Mouse (Mus musculus): ENCODE measurements around the gene Jade2.

Jade2 gene

DNA sequence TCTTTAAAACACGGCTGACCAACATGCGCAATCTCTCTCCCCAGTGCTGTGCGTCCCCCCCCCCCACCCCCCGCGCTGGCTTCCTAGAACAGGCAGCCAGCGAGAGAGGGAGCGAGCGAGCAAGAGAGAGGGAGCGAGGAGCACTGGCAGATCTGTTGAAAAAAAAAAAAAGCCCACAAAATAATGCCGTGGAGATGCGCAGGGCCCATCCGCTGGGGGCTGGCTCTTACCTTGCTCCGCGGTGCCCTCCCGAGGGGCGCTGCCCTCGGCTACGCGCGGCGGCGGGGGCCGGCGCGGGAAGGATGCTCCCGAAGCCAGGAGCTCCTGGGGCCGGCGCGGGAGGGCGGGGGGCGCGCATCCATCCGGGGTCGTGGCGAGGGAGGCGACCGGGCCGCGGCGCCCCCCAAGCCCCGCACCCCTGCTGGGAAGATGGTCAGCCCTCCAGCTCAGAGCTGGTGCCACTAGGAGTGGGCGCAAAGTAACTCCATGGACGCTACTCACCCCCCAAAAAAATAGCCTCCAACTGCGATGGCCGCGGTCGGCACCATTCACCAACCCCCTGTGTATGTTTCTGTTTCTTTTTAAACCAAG is at the start of gene Jade2:
Gene Jade2 (minus strand): TSS at position 573 of the 591 bp plus-strand sequence.
- DNase-seq (ENCODE audit: low spot score), result peak; percentile 61

DNA sequence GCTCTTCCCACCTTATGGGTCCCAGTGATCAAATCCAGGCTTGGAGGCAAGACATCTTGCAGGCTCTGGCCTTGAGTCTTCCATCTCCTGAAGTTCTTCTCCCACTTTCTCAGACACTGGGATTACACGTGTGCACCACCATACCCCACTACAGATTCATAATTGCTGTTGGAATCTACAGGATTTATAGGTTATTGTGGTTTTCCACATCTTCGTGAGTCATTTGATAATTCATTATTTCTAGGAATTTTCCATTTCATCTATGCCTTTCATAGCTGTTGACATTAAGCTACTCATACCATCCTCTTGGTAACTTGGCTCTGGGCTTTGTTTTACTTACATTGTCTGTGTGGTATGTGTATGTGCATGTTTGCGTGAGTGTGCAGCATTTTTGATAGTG is 46.8 kb upstream of the Jade2 start:
- no peak for DNase-seq (ENCODE audit: low spot score)

DNA sequence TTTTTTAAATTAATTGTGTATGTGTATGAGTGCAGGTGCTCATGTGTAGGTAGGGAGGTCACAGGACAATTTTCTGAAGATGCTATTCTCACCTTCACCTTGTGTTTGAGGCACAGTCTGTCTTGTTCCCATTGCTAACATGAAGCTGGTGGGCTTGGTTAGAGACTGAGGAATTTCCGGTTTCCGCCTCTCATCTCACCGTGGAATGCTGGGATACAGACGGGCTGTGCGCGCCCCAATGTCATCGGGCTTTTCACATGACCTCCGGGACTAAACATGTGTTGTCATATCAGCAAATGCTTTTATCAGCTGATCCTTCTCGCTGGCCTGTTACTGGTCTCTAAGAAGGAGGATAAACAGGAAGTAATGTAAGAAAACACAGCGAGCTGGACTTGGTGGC is 42.2 kb upstream of the Jade2 start:
- DNase-seq (ENCODE audit: low spot score), result no peak

DNA sequence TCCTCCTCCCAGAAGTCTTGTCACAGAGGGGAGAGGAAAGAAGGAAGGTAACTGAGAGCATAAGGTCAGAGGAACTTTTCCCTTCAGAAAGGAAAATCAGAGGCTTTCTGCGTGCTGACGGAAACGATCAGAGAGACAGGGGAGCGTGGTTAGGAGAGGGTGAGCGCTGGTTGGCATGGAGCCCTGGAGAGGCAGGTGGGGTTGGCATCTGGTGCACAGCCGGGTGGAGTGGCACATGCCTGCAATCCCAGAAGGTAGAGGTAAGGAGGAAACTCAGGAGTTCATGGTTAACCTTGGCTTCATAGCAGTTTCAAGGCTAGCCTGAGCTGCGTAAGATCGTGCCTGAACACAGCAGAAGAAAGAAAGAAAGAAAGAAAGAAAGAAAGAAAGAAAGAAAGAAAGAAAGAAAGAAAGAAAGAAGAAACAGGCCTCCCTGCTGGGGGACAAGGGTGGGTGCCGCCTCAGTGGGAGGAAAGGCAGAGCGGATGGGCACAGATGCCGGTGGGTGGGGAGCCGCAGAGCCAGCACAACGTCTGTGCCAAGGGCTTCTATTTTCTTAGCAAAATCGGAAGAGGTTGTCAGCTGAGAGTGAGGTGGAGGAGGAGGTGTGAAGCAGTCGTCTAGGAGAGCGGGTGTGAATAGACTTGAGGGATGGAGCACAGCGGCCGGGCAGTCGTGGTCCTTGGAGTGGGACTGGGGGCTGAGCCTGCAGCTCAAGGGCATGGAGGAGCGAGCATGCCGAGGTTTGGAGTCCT is 41.0 kb upstream of the Jade2 start:
- no peak for DNase-seq (ENCODE audit: low spot score)

DNA sequence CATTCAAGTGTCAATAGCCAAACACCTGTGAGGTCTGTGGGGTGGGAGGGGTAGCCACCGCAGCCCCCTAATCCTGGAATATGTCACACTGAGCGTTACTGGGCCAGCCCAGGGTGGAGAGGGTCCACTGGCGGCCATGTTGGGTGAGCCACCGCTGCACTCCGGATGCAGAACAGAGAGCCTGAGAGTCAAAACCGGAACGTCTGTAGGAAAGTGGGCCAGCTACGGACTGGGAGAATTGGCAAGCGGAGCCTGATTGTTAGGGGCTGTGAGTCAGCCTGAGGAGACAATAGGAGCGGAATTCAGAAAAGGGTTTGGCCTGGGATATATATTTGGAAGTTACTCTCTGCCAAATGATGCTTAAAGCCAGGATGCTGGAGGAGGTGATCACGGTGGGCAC is 39.9 kb upstream of the Jade2 start:
- no peak for DNase-seq (ENCODE audit: low spot score)

DNA sequence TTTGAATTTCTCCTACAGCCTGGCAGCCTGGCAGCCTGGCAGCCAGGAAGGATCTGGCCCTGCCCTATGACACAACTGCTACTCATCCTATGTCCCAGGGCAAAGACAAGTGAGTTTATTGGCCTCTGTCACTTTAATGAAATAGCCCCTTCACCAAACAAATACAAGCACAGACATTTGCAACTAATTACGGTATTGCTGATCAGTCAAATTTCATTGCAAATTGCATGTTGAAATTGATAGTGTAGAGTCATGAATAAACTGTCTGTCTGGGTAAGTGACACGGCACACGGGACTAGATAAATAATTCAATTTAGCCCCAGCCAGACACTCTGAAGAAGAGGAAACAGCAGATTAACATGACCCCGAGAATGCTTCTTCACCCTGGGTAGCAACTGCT is 38.6 kb upstream of the Jade2 start:
- DNase-seq (ENCODE audit: low spot score), result no peak

DNA sequence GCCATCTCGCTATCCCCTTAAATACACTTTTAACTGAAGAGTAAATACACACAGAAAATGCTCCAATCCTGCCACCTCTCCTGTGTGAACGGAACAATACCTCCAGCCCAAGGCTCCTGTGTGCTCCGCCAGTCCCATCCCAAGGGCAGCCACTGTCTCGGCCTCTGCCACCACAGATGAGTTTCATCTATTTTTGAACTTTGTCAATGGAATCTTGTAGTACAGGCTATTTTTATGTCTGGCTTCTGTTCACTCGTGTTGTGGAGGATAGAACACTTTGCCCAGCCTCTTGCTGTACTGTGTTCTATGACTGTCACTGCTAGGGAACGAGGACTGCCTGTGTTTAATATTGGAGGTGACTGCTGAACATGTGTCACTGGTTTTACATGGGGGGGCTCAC is 28.2 kb upstream of the Jade2 start:
- no peak for DNase-seq (ENCODE audit: low spot score)

DNA sequence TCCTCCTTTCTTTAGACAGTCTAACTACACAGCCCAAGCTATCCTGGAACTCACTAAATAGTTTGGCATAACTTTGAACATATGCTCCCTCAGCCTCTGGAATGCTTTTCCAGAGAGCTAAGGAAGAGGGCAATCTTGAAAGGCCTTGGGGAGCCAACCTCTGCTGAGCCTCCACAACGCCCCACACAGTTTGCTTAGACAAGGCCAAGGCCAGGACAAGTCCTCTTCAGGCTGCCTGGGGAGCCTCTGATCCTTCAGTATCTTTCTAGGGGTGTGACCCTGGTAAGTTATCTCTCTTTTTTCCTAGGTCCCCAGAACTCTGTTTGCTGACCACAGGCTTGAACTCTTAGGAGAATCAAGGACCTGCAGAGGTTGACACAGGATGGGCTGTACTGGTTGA is 26.6 kb upstream of the Jade2 start:
- DNase-seq (ENCODE audit: low spot score), result no peak

DNA sequence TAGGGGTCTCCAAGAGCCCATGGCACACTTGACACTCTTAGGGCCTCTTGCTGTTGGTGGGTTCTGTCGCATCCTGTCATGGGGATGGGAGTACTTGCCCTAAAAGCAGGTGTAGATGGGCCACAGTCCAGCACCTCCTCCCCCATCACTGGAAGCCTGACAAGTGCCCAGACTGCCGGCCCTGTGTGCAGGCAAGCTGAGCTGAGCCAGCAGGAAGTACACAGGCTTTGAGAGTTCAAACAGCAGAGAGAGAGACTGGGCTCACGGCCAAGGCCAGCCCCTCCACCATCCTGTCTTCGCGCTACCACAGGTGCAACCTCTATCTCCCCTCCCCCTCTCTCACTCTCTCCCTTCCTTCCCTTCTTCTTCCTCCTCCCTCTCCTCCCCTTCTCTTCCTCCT is 26.2 kb upstream of the Jade2 start:
- no peak for DNase-seq (ENCODE audit: low spot score)

DNA sequence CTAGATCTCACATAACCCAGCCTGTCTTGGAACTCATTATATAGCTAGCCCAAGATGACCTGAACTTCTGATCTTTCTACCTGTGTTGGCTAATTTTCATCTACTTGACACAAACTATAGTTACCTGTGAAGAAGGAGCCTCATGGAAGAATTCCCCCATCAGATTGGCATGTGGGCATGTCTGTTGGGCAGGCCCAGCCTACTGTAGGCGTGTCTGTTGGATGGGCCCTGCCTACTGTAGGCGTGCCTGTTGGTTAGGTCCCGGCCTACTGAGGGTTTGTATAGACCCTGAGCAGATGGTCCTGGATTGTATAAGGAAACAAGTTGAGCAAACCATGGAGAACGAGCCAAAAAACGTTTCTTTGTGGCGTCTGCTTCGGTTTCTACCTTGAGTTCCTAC is 24.3 kb upstream of the Jade2 start:
- no peak for DNase-seq (ENCODE audit: low spot score)

DNA sequence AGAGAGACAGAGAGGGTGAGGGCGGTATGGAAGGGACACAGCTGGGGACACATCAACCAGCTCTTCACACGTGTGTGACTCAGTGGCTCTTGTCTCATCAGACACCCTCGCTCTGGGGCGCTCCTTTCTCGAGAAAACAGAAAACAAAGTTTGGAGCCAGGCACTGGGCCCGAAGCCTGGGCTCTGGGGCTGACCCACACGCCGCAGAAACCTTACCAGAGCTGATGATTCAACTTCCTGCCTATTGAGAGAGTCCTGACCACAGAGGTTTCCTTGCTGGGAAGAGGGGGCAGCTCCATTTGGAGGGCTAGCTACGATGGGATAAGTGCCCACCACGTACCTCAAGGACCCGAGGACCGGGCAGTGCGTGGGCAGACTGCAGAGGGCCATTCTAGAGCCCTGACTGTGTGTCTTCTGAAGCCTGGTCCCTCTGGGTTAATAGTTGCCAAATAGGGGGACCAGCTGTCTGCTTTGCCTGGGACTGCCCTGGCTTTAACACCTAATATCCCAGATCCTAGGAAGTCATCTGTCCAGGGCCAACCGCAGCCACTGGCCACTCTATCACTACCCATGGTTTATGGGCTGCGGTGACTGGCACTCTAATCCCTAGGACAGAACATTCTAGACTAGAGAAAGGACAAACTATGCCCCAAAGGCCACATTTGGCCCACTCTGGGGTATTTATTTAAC is 23.7 kb upstream of the Jade2 start:
- DNase-seq (ENCODE audit: low spot score), result no peak

DNA sequence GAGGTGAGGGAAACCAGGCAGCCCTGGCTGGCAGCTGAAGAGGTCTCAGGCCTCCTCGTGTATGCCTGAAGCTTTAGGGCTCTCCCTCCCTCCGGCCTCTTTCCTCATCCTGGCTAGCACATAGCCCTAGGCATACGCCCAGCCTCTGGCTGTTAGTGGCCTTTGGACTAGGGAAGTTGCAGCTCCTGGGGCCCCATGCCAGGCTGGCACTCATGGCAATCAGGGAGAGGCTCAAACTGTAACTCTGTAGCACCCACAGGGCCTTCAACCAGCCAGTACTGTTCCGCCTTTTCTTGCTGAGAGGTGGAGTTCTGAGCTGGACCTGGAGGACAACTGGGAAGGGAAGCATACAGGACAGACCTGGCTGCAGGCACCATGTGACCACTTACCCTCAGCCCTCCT is 19.5 kb upstream of the Jade2 start:
- no peak for DNase-seq (ENCODE audit: low spot score)

DNA sequence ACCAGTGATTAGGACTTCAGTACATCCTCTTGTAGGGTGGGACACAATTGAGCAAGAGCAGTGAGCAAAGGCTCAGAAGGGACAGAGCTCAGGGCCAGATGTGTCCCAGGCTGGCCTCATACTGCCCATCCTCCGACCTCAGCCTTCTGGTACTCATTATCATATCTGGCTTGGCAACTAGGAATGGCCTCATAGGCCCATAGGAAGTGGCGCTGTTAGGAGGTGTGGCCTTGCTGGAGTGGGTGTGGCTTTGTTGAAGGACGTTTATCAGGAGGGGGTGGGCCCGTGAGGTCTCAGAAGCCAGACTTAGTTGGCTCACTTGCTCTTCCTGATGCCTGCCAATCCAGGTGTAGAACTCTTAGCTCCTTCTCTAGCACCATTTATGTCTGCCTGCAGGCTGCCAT is 18.3 kb upstream of the Jade2 start:
- DNase-seq (ENCODE audit: low spot score), result peak; percentile 43

DNA sequence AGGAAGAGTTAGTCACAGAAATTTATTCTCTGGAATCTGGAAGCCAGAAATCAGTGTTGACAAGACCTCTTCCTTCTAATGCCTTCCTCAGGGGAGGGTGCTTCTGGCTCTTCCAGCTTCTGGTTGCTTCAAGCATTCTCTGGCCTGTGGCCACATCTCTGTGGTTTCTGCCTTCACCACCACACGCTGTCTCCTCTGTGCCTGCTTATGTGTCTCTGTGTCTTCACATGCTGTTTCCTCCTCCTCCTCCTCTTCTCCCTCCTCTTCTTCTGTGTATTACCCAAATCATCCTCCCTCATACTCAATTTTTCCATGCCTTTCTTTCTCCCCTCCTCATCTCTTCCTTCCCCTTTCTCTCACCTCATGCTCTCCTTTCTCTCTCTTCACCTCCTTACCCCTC is 17.6 kb upstream of the Jade2 start:
- no peak for DNase-seq (ENCODE audit: low spot score)

DNA sequence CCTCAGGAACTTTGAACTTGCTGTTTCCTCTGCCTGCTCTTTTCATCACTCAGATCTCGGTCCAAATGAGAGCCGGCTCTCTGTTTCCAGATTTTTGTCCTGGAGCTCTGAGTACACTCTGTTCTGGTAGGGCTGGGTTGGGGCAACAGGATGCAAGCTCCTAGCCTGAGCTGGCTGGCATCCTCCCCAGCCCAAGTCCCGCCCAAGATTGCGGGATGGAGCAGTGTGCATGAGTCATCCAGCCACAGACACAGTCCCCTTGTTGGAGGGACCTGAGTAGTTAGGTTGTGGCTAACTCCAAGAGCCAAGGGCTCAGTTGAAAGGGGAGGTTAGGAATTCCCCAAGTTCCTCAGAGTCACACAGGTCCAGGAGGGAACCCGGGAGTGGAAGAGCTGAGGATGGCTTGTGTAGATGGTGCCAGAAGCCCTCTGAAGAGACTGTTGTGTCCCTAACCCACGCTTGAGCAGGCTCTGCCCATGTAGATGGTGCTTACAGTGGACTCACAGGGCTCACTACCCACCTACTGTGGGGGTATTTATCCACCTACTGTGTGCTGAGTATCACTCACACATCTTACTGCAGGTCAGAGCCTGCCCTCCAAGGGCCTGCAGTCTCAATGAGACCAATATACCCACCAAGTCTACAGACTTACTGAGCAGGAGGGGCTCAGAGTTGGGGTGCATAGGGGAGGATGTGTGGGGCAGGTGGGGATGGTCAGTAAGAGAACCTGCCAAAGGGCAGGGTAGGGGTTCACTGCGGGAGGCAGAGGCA is 17.0 kb upstream of the Jade2 start:
- no peak for DNase-seq (ENCODE audit: low spot score)

DNA sequence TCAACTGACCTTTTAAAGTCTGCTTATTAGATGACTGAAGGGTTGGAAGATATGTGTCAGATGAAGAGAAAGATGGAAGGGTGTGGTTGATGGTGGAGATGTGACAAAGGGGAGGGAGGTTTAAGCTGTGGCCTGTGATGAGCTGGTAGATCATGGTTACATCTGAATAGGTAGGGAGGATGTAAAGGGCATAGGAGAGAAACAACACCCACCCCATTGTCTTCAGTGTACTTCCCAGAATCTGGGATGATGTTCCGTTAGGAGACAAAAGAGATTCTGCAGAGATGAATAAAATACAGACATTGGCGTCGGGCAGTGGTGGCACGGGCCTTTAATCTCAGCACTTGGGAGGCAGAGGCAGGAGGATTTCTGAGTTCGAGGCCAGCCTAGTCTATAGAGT is 15.7 kb upstream of the Jade2 start:
- no peak for DNase-seq (ENCODE audit: low spot score)

DNA sequence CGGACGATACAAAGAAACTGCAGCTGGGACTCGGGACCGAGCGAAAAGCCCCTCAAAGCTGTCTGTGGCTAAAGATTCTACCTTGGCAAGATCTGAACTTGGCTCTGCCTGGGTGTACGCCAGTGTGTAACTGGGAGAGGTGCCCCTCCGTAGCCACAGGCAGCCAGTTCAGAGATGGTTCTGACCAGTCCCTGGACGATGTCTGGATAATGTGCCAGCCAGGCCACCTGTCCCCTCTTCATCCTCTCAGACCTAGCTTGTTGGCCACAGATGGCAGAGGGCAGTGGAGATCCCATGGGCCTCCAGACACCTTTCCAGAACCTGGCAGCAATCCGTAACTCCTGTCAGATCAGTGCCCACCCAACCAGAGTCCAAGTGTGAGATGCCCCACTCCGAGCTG is 9.8 kb upstream of the Jade2 start:
- no peak for DNase-seq (ENCODE audit: low spot score)

DNA sequence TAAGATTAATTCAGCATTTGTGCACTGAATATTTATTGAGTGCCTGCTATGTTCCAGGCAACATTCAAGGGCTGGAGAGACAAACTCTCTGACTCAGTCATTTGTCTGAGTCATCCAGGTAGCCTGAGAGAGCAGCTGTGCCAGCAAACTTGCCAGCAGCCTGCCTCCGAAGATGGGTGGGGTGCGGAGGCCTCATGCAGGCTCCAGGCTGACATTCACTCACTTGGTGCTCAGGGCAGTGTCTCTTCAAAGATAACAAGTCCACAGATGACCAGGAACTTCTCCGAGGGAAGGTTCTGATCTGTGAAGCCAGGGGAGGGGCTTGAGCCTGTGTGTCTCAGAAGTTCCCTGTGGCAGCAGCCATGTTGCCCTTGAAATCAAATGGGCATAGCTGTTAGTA is 8.6 kb upstream of the Jade2 start:
- no peak for DNase-seq (ENCODE audit: low spot score)

DNA sequence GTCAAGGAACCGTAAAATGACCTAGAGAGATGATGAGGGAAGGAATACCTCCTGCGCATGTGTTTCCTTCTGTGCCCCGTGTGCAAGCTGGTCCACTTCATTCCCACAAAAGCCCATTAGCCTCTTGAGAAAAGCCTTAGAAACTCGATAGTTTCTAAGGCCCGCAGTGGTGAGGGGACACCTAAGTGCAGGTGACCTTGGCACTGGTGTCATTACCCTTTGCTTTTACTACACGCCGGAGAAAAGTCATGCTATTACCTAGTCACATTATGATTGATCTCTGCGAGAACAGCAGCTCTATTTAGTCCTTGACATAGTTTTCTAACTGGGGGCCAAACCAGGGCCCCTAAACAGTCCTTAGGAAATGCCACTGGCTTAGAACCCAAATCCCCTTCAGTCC is 3.2 kb upstream of the Jade2 start:
- DNase-seq (ENCODE audit: low spot score), result no peak

DNA sequence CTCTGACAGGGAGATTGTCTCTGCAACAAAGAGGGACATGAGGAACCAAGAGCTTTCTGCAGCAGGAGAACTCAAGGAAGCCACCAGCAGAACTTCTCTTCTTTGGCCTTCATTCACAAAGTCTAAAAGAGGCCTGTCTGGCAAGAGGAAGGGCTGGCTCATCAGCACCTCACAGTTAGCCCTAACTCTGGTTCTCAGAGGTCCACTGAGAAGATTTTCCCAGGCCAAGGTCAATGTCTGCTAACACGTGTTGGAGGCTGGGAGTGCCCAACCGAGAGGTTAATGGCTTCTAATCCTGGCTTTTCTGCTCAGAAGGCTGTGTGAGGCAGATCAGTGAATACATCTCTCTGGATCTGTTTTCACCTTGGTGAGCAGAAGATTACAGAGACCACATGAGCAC is 2.1 kb upstream of the Jade2 start:
- no peak for DNase-seq (ENCODE audit: low spot score)

DNA sequence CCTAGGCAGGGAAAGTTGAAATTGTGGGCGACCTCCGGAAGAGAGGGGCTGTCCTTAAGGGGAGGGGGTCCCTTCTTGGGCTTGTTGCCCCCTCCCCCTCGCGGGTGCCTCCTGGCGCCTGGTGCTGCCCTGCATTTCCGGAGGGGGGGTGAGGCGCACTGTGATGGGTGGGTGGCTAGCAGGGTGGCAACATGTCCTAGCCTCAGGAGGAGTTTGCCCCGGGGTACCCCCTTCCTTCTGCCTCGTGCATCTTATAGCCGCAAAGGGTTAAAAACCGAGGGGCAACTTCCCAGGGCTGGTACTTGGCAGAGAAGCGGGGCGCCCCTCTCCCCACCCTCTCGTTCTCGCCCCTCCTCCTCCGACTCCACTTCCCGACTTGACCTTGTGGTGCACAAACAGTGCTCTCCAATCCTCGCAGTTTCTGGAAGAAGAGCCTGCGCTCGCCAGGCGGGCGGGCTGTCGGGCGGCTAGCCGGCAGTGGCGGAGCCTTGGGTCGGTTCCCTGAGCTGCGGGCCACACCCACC is 1.1 kb upstream of the Jade2 start:
- DNase-seq (ENCODE audit: low spot score), result peak; percentile 67

DNA sequence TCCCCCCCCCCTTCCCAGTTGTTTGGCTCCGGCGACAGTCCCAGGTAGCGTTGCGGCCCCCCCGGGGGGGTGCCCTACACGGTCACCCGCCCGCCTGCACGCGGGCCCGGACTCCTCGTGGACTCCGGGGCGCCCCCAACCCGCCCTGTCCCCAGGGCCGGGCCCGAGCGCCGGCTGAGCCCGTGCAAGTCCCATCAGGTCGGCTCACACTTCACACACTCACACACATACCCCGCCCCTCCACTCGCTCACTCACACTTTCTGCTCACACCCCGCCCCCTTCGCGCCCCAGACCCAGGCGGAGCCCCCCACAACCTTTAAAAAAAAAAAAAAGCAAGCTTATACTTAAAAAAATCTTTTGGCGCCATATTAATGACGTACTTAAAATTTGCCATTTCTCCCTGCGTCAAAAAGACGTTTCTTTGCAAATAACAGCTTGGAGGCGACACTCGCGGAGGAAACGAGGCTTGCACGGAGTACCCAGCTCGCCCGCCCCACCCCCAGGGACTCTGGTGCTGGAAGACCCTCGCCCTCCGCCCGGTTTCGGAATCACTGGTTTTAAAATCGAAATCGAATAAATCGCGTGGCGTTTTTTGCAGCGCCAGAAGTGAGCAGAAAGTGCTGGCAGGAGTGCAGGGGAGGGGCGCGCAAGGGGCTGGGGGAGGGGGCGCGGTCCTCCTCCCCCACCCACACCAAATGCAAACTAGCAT is 520 bp upstream of the Jade2 start:
- DNase-seq (ENCODE audit: low spot score), result peak; percentile 53
